Mouse (Mus musculus): ENCODE measurements at regions not wholly inside any gene's neighbourhood (a gene's known extent, or its start where the extent isn't known, plus 50 kb on each side); places are given as distances from the start of the nearest gene placed in this dataset.
A peak's percentile ranks its signal among the peaks of the same experiment; 100 is the strongest.

- no peak for DNase-seq
Observed at GRCm38 (mm10) chr5:18080761-18081160, 118.4 kb downstream of the Gnat3 start.

DNA sequence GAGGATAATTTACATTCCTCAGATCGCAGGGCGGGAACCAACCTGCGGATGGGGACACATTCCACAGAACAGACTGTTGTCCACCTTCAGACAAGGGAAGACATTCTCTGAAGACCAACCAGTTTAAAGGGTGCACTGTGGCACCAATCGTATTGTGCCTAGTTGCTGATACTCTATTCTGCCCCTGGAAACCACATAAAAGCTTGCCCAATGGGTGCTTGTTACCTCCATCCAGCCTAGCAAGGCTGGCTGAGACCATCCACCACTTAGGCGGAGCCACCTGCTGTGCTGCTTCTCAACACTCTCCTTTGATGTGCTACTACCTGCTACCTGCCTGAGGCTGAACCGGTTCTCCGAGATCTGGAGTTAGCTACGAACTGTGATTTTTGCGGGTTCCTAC is 119.9 kb downstream of the Gnat3 start:
- no peak for DNase-seq

DNA sequence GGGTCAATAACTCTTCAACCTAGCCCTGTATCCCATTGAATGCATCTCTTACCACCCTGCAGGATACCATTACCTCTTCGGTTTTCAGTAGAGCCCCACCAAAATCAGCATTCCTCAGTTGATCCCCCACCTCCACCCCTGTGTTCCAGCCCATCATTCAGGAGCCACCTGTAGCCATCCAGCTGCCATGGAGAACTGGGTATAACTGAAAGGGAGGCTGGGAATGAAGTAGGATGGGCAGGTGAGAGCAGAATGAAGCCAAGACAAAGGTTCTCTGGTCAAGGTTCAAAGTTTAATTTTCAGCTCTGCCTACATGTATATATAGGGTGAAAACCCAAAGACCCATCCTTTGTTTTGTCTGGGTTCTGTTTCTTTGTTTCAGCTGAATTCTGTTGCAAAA is 121.4 kb downstream of the Gnat3 start:
- DNase-seq = no peak

- no peak for DNase-seq
Observed at GRCm38 (mm10) chr5:18085456-18085855, 123.1 kb downstream of the Gnat3 start.

DNA sequence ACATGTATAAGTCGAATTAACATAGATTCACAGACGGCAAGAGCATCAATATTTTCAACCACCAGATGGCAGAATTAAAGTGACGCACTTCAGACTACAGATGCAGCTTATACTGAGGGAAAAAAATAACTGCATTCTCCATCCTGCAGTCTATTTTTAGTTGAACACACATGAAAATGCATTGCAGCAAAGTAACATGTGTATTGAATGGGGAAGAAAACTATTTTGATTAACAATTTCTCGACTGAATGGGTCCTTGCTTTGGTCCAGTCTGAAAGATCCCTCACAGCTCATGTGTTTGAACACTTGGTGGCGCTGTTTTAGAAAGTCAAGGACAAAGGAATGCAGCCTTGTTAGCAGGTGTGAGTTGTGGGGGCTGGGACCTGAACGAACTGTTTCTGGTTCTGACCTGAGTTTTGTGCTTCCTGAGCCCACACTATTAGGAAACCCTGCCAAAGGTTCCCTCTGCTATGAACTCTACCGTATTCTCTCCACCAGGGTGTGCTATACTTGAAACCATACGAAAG is 125.6 kb downstream of the Gnat3 start:
- DNase-seq = peak; percentile 54

- no peak for DNase-seq
Observed at GRCm38 (mm10) chr5:18089956-18090355, 127.6 kb downstream of the Gnat3 start.

GRCm38 (mm10) chr5:18114905-18115689 is 152.7 kb downstream of the Gnat3 start:
- no peak for DNase-seq

GRCm38 (mm10) chr5:18135794-18136678 is 173.7 kb downstream of the Gnat3 start:
- DNase-seq = no peak

GRCm38 (mm10) chr5:18137450-18138061 is 175.2 kb downstream of the Gnat3 start:
- no peak for DNase-seq

- no peak for DNase-seq
Observed at GRCm38 (mm10) chr5:18152241-18152640, 189.9 kb downstream of the Gnat3 start.

GRCm38 (mm10) chr5:18153703-18154102 is 191.4 kb downstream of the Gnat3 start:
- DNase-seq = no peak

DNA sequence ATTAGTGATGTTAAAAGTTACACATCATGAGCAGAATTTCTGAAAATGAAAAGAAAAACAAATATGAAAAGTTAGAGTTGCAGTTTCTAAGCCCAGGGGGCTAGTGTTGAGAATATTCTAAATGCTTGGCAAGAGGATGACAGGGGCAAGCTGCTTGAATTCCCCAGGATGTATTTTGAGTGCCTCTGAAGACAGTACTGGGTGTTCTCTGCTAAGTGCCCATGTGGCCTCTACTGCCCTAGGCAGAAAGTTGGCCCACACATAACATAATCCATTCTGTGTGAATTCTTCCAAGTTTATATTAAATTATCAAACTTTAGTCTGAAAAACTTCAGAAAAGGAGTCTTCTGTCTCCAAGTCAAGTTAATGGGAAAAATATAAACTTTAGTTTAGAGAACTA is 196.6 kb downstream of the Gnai1 start:
- no peak for DNase-seq

GRCm38 (mm10) chr5:18177810-18178209 is 182.3 kb downstream of the Gnai1 start:
- no peak for DNase-seq

- no peak for DNase-seq
Observed at GRCm38 (mm10) chr5:18211395-18212057, 148.6 kb downstream of the Gnai1 start.
